Mouse (Mus musculus) cortical plate, adult 2 months (tissue): ENCODE measurements around the gene Myb.

Experiments used
- CTCF ChIP-seq: fragments of 200-500 bp; IDR thresholded peaks from 2 replicates; pipeline ENCODE4 v1.5.1; 2011; ENCODE audit warnings: mild to moderate bottlenecking, control low read depth, low read length; ENCODE audit not compliant: insufficient read depth; ENCODE audit errors: extremely low read depth
- POLR2A ChIP-seq: fragments of 200-500 bp; IDR thresholded peaks from 2 replicates; pipeline ENCODE4 v1.6.1; 2011; ENCODE audit warnings: mild to moderate bottlenecking, low read length, control low read depth; ENCODE audit not compliant: insufficient read depth; ENCODE audit errors: extremely low read depth

- TF ChIP-seq POLR2A (no peak), CTCF (no peak)
These were observed 58.1 kb downstream of the Myb start for GRCm38 (mm10) chr10:21102689-21103088.
